Mouse (Mus musculus): ENCODE results near the gene Celf5.
A peak's percentile ranks its signal among the peaks of the same experiment; 100 is the strongest.

Gene Celf5

DNA sequence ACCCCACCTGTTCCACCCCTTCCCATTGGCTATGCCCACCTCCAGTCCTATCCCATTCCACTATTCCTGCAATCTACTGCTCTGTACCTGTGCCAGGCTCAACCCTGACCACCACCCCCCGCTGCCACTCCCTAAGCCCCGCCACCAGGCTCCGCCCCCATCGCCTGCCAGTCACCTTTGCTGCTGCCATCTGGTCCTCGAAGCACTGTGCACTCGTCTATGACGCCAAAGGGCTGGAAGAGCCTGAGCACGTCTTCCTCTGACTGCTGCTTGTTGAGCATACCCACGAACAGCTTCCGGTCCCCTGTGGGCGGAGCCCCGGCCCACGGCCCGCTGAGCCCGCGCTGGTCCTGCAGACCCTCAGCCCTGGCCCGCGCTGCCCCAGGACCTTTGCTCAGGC is 12.1 kb downstream of the Celf5 start:
- no peak for DNase-seq

DNA sequence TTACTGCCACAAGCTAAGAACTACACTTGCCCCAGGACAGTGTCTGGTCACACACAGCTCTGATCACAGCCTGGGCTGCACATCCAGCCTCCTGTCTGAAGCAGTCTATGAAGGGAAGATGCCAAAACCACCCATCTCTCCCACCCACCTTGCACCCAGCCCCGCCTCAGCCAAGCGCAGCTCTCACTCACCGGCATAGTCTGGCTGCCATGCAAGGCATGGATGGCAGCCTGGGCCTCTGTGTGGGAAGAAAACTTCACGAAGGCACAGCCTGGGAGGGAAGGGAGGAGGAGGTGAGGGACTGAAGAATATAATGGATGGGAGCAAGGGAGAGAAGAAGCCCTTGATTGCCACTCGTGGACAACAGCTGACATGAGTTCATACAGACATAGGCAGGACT is 13.3 kb downstream of the Celf5 start:
- no peak for DNase-seq

DNA sequence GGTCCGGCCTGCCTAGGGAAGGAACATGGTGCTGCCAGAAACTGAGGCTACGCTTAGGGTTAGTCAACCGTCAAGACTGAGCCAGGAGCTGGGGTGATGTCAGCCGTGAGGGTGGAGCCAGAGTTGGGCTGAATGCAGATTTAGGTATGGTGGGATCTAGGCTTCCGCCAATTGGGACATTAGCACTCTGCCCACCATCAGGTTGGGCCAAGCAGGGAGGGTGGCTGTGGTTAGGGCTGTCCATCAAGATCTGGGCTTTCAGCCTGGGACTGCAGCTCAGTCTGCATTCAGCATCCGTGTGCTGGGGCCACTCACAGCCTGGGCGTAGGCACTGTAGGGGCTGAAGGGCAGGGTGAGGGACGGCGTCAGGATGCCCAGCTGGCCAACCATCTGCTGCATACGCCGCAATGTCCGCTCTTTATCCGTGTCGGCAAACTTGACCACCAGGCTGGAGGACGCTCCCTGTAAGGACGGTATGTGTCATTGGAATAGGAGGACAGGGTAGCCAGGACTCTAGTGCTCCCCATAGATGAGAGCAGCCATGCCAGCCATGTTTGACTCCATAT is 14.8 kb downstream of the Celf5 start:
- no peak for DNase-seq

DNA sequence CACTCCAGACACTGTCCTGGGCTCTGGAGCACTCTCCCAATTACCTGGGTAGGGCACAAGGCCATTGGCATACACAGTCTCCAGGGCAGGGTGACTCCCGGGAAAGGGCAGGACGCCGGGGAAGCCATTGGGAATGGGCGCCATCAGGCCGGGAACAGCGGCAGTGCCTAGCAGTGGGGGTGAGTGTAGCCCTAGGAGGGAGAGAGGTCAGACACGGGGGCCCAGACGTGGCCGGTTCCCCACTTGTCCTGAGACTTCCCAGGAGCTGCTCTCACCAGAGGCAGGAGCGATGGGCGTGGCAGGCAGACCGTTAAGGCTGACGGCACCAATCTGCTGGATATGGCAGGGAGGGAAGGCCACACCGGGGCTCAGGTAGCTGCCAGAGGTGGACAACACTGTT is 15.6 kb downstream of the Celf5 start:
- no peak for DNase-seq

DNA sequence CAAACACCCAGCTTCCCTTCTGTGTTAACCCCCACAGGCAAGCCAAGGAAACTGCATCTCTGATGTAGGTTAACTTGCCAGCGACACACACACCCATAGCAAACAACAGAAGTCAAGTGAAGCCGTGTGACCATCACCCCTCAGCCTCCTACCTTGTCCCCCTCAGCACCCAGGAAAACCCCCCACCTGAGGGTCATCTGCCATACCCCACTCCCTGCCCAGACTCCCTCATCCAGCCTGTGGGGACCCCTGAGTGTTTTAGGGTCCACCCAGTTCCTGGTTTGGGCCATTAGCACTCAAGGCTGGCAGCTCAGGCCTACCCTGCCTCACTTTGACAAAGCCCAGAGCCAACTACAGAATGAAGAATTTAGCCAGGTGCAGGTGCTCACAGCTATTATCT is 16.4 kb downstream of the Celf5 start:
- DNase-seq: no peak

DNA sequence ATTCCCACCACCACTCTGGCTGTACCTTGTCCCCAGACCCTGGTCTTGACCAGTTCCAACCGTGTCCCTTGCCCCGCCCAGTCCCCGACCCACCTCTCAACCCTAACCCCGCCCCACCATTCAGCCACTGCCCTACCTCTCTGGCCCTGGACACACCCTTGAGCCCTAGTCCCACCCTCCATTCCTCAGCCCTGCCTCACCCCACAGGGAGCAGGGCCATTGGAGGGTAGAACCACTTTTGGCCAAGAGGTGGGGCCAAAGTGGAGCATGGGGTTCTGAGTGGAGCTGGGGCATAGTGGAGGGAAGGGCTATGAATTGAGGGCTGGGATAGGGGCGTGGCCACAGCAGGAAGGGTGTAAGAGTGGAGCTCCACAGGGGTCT is 17.3 kb downstream of the Celf5 start:
- no peak for DNase-seq

DNA sequence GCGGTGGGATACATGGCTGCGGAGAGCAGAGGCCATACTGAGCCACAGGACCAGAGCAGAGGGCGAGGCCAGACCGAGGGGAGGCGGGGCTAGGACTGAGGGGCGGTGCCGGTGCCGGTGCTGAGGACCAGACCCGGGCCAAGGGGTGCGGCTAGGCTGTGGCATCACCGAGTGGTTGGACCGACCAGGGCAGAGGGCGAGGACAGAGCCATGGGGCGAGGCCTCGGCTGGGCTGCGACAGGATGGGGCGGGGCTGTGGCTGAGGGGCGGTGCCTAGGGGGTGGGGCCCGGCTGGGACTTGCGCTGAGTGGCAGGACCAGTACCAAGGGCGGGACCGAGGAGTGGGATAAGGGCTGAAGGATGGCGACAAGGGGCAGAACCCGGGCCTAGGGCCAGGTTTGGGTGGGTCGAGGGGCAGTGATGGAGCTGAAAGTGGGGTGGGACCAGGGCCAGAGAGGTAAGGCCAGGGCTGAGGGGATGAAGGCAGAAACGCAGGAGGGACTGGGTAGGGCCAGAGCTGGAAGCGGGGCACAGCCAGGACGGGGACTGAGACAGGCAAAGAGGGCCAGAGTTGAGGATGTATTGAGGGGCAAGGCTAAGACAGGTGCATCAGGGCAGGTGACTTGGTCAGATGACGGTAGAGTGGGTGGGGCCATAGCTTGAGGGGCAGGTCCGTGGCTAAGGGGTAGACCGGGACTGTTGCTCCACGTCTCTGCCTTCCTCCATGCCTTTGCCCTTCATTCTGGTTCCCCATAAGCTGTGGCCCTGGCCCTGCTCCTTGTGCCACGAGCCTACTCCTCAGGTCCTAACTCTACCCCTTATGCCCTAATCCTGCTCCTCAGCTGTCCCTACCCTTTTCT is 17.9 kb downstream of the Celf5 start:
- peak; percentile 83 for DNase-seq

DNA sequence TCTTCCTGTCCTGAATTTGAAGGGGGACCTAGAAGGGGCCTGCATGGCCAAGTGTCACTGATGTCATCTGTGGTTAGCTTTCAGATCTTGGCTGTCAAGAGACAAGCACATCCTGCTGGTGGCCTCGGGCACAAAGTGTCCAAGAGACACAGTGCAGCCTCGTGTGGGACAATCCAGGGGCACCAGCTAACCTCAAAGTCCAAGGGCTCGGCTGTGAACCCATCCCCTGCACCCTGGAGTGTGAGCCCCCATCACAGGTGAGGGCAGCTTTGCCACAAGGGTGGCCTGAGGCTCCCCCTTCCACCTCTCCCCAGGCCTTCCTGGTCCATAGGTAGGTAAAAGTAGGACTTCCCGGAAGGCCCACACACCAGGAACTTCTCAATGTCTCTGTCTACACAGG is 19.0 kb downstream of the Celf5 start:
- no peak for DNase-seq

DNA sequence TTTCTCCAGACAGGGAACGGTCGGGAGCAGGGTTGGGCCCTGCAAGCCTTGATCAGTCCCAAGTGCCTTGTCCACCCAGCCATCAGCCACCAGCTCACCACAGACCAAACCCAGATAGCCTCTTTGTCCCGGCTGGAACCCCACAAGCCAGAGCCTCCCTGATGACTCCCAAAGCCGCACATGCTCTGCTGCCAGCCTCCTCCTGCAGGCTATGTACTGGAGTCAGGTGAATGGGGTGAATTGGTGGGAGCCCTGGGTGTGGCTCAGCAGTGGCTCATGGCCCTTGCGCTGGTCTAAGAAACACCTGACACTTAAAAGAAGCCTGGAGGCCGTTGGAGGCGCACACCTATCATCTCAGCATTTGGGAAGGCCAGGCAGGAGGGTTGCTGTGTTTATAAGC is 19.6 kb downstream of the Celf5 start:
- DNase-seq: no peak

DNA sequence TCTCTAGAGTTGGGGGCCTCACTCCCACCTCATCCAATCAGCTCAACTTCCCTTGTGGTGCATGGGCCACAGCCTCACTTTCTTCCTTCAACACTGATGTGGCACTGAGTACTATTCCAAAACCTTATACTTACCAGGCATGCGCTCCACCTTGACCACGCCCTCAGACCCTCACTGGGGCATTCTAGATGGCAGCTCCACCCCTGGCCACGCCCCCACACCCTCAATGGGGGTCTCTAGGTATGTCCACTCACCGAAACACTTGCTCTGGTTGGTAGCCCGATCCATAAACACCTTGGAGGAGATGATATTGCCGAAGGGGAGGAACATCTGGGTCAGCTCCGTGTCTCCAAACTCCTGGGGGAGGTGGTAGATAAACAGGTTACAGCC is 20.1 kb downstream of the Celf5 start:
- DNase-seq: no peak

DNA sequence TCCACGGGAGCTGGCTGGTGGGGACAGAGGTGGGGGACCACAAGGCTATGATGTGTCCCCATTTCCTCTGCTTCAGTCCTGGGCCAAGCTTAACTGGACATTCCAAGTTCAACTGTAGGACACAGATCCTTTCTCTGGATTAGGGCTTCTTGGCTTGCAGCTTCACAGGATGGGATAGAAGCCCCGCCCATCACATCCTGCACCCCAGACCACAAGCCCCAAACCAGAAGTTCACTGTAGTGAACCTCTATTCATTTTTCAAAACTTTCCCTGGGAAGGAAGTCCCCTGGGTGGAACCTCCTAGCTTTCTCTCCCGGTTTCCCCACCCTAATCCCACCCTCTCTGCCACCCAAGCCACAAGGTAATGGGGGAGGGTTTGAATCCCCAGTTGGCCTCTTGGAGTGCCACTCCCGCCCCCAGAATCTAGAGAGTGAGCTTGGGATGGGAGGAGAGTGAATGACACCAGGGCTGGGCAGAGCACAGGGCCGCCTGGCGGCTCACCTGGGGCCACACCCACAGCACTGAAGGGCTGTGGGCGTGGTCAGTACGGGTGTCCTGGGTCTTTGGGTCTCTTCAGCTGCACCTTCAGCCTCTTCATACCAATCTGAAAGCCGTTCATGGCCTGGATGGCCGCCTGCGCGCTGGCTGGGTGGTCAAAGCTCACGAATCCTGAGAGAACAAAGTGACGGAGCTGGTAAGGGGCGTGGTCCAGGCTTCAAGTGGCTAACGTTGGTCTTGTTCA is 20.7 kb downstream of the Celf5 start:
- no peak for DNase-seq

DNA sequence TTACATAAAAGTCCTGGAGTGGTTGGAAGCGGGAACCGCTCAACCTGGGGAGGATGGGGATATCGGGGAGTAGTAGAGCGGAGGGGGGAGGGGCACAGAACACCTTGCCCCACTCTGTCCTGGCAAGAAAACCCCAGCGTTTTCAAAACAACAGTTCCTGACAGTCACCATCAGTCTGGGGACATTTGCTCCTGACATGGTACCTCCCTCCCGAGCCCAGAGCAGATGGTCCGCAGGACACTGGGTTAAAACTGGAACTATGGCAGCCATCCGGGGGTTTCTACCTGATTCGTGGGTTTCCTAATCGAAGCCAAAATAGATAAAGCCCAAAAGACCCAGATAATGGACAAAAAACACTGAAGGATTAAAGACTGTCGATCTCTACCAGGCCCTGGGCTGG is 21.6 kb downstream of the Celf5 start:
- no peak for DNase-seq

DNA sequence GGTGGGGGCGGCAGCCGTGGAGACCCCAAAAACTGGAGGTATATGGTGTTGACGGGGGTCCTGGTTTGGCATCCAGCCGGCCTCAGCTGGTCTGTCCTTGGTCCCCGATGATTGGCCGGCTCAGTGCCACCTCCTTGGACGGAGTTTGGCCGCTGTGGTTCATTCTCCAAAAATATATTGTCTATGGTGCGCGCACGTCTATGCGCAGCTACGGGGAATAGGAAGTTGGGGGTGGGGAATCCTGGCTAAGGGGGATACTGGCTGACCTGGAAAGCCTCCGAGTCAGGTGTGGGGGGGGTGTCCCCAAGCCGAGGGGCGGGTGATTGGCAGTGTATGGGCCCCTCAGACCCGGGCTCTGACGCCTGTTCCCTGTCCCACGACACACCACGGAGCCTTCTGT is 22.0 kb downstream of the Celf5 start:
- no peak for DNase-seq

DNA sequence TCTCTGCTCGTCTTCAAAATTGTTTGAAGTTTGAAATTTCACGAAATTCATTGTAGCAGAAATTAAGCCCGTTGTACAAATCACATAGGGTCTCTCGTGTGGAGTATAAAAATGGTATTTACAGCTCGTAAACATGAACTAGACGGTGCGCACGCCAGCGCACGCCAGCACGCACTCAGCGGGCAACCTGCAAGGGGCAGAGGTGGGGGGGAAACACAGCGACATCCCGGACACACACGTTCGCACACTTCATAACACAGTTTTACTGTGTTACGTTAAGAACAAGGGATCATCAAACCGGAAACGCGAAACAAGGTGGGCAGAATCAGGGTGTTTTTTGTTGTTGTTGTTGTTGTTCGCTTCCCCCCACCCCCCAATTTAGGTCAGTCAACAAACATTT is 23.1 kb downstream of the Celf5 start:
- no peak for DNase-seq

DNA sequence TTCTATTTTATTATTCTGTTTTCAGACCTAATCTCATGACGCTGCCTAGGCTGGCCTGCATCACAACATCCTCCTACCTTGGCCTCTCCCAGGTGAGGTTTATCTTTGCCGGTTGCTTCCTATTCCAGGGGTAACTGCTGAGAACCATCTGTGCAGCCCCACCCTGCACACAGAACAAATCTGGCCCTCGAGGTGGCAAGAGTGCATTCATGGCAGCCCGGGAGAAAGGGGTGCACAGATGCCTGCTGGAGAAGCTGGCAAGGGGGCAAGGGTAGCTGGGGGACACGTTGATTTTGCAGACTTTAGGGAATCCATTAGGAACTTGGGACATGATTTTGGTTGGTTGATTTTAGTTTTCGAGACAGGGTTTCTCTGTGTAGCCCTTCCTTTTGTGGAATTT is 24.2 kb downstream of the Celf5 start:
- DNase-seq: no peak

DNA sequence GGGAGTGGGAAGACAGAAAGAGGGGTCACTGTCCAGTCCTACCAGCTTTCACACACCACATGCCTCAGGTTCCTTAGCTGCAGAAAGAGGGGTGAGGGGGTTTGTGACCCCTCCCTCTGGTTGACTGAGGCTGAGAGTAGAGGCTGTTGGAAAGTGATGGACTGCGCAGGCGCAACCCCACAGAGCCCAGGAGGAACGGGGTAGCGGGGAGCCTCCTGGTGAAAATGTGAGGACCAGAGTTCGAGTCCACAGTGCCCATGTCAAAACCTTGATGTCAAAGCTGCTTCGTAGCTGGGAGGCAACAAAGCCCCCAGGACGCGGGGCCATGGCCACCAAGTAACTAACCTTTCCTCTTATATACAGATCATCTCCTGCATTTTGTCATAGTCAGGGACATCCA is 24.9 kb downstream of the Celf5 start:
- DNase-seq: no peak

DNA sequence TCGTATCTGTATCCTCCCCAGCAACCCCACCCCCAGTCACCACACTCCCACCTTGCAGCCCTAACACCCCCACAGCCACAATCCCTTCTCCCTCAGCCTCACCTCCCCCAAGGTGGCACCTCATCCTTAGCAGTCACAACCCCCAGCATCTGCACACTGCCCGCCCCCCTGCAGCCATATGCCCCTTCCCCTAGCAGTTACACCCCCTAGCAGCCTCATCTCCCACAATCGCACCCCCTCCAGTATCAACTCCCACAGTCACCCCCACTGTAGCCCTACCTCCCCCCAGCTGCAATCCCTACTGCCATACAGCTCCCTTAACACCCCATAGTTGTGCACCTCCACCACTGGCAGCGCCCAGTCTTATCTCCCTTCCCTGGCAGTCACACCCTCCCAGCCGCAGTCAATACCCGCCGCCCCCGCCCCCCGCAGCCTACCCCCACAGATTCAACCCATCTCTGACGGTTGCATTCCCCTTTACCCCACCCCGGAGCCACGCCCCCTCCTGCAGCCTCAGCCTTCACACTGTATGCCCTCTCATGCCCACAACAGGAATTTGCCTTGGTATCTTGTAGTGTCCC is 25.4 kb downstream of the Celf5 start:
- no peak for DNase-seq

DNA sequence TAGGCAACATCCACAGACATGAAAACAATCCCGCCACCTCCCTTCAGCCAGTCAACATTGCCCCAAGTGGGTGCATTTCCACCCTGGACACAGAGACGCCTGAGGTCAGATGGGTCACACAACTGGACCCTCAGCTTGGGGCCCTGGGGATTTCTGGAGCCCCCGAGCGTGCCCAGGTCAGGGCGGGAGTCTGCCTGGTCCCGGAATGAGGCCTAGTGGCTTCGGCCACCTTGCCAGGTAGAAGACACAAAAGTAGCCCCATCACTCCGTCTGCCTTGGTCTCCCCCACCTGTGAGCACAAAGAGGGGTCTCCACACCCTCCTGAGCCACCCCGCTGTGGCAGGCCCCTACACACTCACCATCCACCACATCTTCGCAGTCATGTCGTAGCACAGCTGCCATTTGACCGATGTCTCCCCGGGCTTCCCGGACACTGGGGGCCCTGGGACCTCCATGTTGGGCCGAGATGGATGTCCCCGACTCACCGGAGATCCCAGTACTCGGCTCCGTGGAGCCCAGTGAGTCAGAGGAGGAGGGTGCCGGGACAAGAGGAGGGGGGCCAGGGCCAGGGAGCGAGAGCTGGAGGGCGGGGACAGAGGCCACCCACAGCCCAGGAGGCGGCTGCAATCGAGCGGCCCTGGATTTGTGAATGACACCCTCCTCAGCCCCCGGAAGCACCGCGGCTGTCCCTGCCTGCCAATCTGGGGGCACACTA is 27.2 kb downstream of the Celf5 start, which contains the start of gene Nfic:
Gene Nfic, minus strand, starts transcription at position 455 of the 715 bp plus-strand sequence.
- no peak for DNase-seq

DNA sequence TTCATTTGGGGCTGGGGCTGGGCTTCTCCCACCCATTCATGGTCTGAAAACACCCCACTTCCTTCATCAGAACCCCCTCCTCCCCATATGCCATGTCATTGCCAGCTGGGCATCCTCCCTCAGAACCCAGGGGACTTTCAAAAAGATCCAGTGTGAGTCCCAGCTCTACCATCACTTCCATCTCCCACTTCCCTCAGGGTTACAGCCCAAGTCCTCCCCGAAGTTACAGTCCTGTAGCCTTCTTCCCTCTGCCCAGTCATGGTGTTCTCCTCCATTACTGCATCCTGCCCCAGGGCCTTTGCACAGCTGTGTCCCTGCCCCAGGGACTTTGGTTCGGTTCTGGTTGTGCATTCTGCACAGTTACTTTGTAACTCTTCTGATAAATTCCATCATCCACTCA is 28.4 kb downstream of the Celf5 start:
- DNase-seq: no peak

DNA sequence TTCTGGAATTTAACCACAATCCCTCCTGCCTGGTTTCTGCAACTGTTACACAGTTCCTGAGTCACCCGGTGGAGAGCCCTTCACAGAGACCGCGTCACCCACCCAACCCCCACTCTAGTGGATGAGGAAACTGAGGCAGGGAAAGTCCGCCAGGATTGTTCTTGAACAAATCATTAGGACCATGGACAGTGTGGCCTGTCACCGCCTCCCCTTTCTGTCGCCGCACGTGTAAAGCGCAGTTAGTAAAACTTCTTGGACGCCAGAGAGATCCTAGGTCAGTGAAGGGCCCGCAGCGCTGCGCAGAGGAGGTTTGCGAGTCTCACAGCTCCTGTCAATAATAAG is 29.6 kb downstream of the Celf5 start:
- DNase-seq: no peak

DNA sequence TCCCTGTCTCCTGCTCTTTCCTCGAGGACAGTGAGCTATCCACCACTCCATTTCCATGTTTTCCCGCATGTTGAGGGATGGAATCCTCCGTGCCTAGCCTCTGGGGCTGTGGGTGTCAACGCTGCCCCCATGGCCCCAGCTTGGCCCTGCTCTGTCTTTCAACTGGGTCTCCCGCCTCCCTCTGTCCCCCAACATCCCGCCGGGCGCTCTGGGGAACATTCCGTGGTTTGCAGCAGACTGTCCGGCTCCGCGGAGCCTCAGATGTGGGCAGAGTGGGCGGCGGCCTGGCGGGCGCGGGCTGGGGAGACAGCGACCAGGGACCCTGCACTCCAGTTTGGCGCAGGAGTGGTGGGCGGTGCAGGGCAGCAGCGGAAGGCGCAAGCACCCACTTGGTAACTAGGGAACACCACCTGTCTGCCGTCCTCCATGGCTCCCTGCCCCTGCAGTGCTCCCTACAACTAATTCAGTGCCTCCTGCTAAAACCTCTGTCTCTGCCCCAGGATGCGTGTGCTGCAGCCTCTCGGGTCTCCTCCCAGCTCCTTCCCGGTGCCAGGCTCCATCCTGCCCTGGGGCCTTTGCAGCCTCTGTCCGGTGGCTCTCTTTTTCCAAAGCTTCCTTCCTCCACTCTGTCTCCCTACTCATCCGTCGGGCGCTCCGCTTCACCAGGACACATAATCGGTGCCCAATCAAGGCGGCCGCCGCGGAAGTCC is 30.1 kb downstream of the Celf5 start:
- DNase-seq: no peak

DNA sequence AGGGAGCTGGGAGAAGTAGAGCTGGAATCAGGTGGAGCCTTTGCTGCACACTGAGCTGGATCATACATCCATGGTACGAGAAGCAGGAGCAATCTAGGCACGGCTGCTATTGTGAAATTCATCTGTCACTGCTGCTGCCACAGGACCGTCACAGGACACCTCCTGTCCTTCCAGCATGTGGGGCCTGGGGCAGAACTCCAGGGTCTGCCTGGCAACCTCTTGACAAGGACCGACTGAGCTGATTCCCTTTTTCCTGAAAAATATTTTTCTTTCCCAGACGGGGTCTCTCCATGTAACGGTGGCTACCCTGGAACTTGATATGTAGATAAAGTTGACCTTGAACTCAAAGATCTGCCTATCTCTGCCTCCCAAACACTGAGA is 31.2 kb downstream of the Celf5 start:
- DNase-seq: no peak

Data from embryo, embryonic 11 days (tissue).